Mouse (Mus musculus) CH12.LX (cell line): ENCODE results near the gene Ppp1r37.

ENCODE experiments used
- CTCF ChIP-seq, 2 experiments: IDR thresholded peaks in 1 of 2; conservative IDR thresholded peaks in 1 of 2; 2 replicates each; pipeline ENCODE4 v1.5.1; 2011 to 2012; ENCODE audit warnings: low read depth in 2 of 2, low read length in 2 of 2, improper control_type of control experiment in 1 of 2, inconsistent platforms in 1 of 2, mild to moderate bottlenecking in 1 of 2, moderate library complexity in 1 of 2
- HCFC1 ChIP-seq: IDR thresholded peaks from 2 replicates; pipeline ENCODE4 v1.6.1; 2012; ENCODE audit warnings: low read depth, mild to moderate bottlenecking, inconsistent platforms, low read length, improper control_type of control experiment
- KAT2A ChIP-seq: IDR thresholded peaks from 2 replicates; pipeline ENCODE4 v1.6.1; 2012; ENCODE audit warnings: low read length, improper control_type of control experiment, inconsistent platforms; ENCODE audit not compliant: insufficient replicate concordance
- MEF2A ChIP-seq: IDR thresholded peaks from 2 replicates; pipeline ENCODE4 v1.6.1; 2014; ENCODE audit warnings: low read depth, mild to moderate bottlenecking, inconsistent platforms, low read length, improper control_type of control experiment, borderline replicate concordance
- PAX5 ChIP-seq: IDR thresholded peaks from 2 replicates; pipeline ENCODE4 v1.6.1; 2012; ENCODE audit warnings: low read length, inconsistent platforms, mixed read lengths
- POLR2A ChIP-seq: IDR thresholded peaks from 2 replicates; pipeline ENCODE4 v1.6.1; 2011; ENCODE audit warnings: low read depth, mild to moderate bottlenecking, improper control_type of control experiment, low read length
- RAD21 ChIP-seq: IDR thresholded peaks from 2 replicates; pipeline ENCODE4 v1.6.1; 2011; ENCODE audit warnings: low read depth, mild to moderate bottlenecking, low read length, improper control_type of control experiment, moderate library complexity
- UBTF ChIP-seq: IDR thresholded peaks from 2 replicates; pipeline ENCODE4 v1.6.1; 2012; ENCODE audit warnings: low read depth, mild to moderate bottlenecking, inconsistent platforms, low read length, improper control_type of control experiment, moderate library complexity
- USF1 ChIP-seq: IDR thresholded peaks from 2 replicates; pipeline ENCODE4 v1.6.1; 2014; ENCODE audit warnings: low read depth, mild to moderate bottlenecking, inconsistent platforms, low read length, improper control_type of control experiment
- ZKSCAN1 ChIP-seq: IDR thresholded peaks from 2 replicates; pipeline ENCODE4 v1.6.1; 2012; ENCODE audit warnings: low read depth, inconsistent platforms, low read length, improper control_type of control experiment, borderline replicate concordance
- ZMIZ1 ChIP-seq: IDR thresholded peaks from 2 replicates; pipeline ENCODE4 v1.6.1; 2012; ENCODE audit warnings: low read depth, mild to moderate bottlenecking, inconsistent platforms, low read length, improper control_type of control experiment

DNA sequence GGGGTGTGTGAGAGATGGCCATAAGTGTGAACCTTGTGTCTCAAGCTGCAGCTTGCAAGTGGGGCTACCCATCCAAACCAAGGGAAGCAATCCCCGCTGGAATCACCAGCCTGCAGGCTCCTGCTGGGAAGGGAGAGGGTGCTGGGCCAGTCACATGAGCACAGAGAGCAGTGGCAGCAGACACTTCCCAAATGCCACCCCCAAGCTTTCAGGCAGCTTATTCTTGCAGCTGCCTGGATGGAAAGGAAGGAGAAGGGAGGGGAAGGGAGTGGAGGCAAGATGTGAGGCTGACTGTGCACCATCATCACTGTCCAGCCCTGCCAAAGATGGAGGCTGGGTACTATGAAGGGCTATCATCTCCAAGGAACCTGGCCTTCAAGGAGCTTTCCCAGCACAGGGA lies 8.7 kb downstream of the Ppp1r37 start:
- TF ChIP-seq CTCF (conservative IDR thresholded peaks at IDR 0.05 in 1 of 2, IDR thresholded peaks at IDR 0.05 in 1 of 2; ENCODE audit: low read depth in 2 of 2, low read length in 2 of 2) (no peak), UBTF (no peak), USF1 (no peak), HCFC1 (no peak), PAX5 (no peak), ZKSCAN1 (no peak), KAT2A (no peak), RAD21 (no peak), POLR2A (no peak), MEF2A (no peak), ZMIZ1 (no peak)
